Mouse (Mus musculus): ENCODE results near the gene Auh. TPM values are rescaled to one million over a fixed set of nuclear protein-coding genes. Genes with fewer than 3 reads are reported as not detected.

Gene Auh
- total and polyA plus RNA-seq, 3 experiments, result 64.6 to 152 (median 135) TPM

DNA sequence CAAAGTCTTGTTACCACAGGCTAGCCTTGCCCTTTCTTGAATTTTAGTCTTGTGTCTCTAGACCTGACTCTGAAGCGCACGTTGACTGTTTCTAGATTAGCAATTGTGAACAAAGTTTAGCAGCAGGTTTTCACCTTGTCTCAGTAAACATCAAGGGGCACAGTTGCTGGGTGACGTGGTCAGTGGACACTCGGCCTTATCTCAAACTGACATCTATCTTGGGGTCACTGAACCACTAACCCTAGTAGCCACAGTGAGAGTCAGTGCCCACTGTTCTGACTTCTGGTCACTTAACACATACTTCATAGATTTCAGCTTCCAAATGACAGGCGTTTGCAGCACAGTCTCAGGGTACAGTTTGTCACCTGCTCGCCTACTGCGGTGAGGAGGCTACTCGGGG, 93.2 kb downstream of the Auh start:
- Histone ChIP-seq H3K36me3 (ENCODE audit: control insufficient read depth, insufficient read depth, low read length) (no peaks in the 10 kb centered on the region), H3K79me2 (replicated peaks; ENCODE audit: control insufficient read depth, insufficient read depth, low read length) (no peaks in the 10 kb centered on the region), H3K4me3 (no peak overlapping the region), H3K27ac (no peak overlapping the region), H3K9ac (ENCODE audit: low read depth, low read length) (no peak overlapping the region), H3K27me3 (ENCODE audit: control insufficient read depth, insufficient read depth, low read length) (no peaks in the 10 kb centered on the region), H3K4me1 (ENCODE audit: control insufficient read depth, insufficient read depth, low read length) (no peaks in the 10 kb centered on the region)
- DNase-seq, result no peak
- 94% methylated on average over 8 of the region's 8 CpGs for WGBS
- intact Hi-C loops (cut with DNase I), result loop anchor here (5.0 kb wide), 1 partner anchor 41 kb away; no protein-coding TSS in a partner anchor
- TF ChIP-seq POLR2A (IDR thresholded peaks at IDR 0.05; ENCODE audit: insufficient read depth, low read depth, low read length) (no peak), EP300 (IDR thresholded peaks at IDR 0.05; ENCODE audit: insufficient read depth, low read depth, low read length) (no peak), CTCF (IDR thresholded peaks at IDR 0.05) (no peak)

DNA sequence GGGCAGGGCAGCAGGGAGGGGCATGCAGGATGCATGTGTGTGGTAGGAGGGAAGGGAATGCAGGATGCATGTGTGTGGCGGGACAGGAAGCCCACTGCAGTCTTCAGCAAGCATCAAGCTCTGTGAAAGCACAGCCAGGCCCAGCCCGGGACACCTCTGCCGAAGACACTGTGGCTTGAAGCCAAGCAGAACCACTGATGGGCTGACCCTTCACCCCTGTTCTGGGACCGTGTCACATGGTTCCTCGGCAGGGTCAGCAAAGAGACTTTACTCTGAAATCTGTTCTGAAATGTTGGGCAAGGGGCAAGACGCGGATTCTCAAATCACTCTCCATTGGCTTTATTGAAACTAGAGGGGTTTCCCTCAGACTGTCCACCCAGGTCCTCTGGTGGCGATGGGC, 94.9 kb downstream of the Auh start:
- H3K4me3 ChIP-seq, result no peak overlapping the region
- no peaks in the 10 kb centered on the region for H3K4me1 ChIP-seq (ENCODE audit: control insufficient read depth, insufficient read depth, low read length)
- no peaks in the 10 kb centered on the region for H3K79me2 ChIP-seq (replicated peaks; ENCODE audit: control insufficient read depth, insufficient read depth, low read length)
- DNase-seq, result no peak
- WGBS, result 64% methylated on average over 8 of the region's 8 CpGs
- H3K27me3 ChIP-seq (ENCODE audit: control insufficient read depth, insufficient read depth, low read length), result no peaks in the 10 kb centered on the region
- no peak overlapping the region for H3K9ac ChIP-seq (ENCODE audit: low read depth, low read length)
- intact Hi-C loops (cut with DNase I), result no loop called here
- no peak overlapping the region for H3K27ac ChIP-seq
- no peak for TF ChIP-seq CTCF (IDR thresholded peaks at IDR 0.05)
- TF ChIP-seq EP300 (IDR thresholded peaks at IDR 0.05; ENCODE audit: insufficient read depth, low read depth, low read length), result no peak
- TF ChIP-seq POLR2A (IDR thresholded peaks at IDR 0.05; ENCODE audit: insufficient read depth, low read depth, low read length), result no peak
- no peaks in the 10 kb centered on the region for H3K36me3 ChIP-seq (ENCODE audit: control insufficient read depth, insufficient read depth, low read length)

DNA sequence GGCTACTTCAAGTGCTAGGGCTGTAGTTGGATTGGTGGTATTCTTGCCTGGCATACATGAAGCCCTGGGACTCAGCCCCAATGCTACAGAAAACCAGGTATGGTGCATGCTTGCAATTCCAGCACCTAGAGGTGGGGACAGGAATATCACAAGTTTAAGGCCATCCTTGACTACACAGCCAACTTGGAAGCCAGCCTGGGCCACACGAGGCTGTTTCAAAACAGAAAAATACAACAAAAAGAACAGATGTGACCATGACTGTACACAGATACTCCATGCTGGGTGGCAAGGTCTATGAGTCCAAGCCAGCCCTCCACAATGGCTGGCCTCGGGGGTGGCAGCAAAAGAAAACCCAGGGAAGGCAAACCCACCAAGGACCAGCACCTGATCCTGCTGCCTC, 95.7 kb downstream of the Auh start:
- H3K4me3 ChIP-seq, result no peak overlapping the region
- DNase-seq, result no peak
- no peak overlapping the region for H3K9ac ChIP-seq (ENCODE audit: low read depth, low read length)
- H3K79me2 ChIP-seq (replicated peaks; ENCODE audit: control insufficient read depth, insufficient read depth, low read length), result no peaks in the 10 kb centered on the region
- no peaks in the 10 kb centered on the region for H3K27me3 ChIP-seq (ENCODE audit: control insufficient read depth, insufficient read depth, low read length)
- no peaks in the 10 kb centered on the region; the same call in 1 of the 2 replicates for H3K4me1 ChIP-seq (ENCODE audit: control insufficient read depth, insufficient read depth, low read length)
- intact Hi-C loops (cut with DNase I), result no loop called here
- TF ChIP-seq CTCF (IDR thresholded peaks at IDR 0.05), result no peak
- TF ChIP-seq EP300 (IDR thresholded peaks at IDR 0.05; ENCODE audit: insufficient read depth, low read depth, low read length), result no peak
- TF ChIP-seq POLR2A (IDR thresholded peaks at IDR 0.05; ENCODE audit: insufficient read depth, low read depth, low read length), result no peak
- H3K36me3 ChIP-seq (ENCODE audit: control insufficient read depth, insufficient read depth, low read length), result no peaks in the 10 kb centered on the region
- 85% methylated on average over 2 of the region's 2 CpGs for WGBS
- H3K27ac ChIP-seq, result no peak overlapping the region

DNA sequence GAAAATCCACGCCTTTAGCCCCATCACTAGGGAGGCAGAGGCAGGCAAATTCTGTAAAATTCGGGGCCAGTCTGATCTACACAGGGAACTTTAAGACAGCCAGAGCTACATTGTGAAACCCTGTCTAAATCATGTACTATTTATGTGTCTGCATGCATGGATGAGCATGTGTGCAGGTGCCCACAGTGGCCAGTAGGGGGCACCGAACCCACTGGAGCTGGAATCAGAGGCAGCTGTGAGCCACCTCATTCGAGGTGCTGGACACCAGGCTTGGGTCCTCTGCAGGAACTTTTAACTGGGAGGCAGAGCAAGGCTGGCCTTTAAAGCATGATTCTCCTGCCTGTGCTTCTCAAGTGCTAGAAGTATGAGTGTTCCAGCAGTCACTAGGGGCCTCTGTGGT, 96.3 kb downstream of the Auh start:
- WGBS, result 78% methylated on average over 4 of the region's 4 CpGs
- TF ChIP-seq CTCF (IDR thresholded peaks at IDR 0.05) (peak; percentile 67), POLR2A (IDR thresholded peaks at IDR 0.05; ENCODE audit: insufficient read depth, low read depth, low read length) (no peak)
- Histone ChIP-seq H3K27ac (no peak overlapping the region), H3K27me3 (ENCODE audit: control insufficient read depth, insufficient read depth, low read length) (no peaks in the 10 kb centered on the region), H3K4me1 (ENCODE audit: control insufficient read depth, insufficient read depth, low read length) (no peaks in the 10 kb centered on the region; the same call in 1 of the 2 replicates), H3K4me3 (no peak overlapping the region), H3K36me3 (ENCODE audit: control insufficient read depth, insufficient read depth, low read length) (no peaks in the 10 kb centered on the region), H3K9ac (ENCODE audit: low read depth, low read length) (no peak overlapping the region), H3K79me2 (replicated peaks; ENCODE audit: control insufficient read depth, insufficient read depth, low read length) (no peaks in the 10 kb centered on the region)
- DNase-seq, result no peak
- intact Hi-C loops (cut with DNase I), result no loop called here

DNA sequence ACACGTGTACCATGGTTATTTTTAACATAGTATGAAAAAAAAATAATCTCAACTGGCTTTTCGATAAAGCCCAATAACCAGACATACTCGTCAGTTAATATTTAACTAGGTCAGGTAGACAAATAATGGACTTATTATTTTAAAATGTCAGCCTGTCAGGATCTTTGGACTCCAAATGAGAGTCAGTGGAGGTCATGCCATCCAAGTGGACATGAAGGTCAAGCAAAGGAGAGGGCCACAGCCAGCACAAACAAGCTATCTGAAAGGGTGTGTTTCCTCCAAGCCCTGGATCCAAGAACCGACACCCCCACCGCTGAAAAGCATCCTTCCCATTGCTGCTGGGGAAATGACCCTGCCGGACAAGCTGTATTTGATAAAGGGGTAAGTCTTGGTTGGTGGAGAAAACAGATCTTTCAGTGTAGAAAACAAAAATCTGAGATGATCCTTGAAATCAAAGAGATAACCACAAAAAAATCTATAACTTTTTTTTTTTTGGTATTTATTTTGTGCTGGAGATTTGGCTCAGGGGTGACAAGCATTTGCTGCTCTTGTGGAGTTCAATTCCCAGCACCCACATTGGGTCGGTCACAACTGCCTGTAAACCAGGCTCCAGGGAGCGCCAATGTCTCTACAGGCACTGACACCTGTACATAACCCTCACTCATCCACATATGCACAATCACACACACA, 96.9 kb downstream of the Auh start:
- intact Hi-C loops (cut with DNase I), result no loop called here
- TF ChIP-seq POLR2A (IDR thresholded peaks at IDR 0.05; ENCODE audit: insufficient read depth, low read depth, low read length), result no peak
- TF ChIP-seq EP300 (IDR thresholded peaks at IDR 0.05; ENCODE audit: insufficient read depth, low read depth, low read length), result no peak
- no peak for TF ChIP-seq CTCF (IDR thresholded peaks at IDR 0.05)
- Histone ChIP-seq H3K4me3 (no peak overlapping the region), H3K36me3 (ENCODE audit: control insufficient read depth, insufficient read depth, low read length) (no peaks in the 10 kb centered on the region), H3K27ac (no peak overlapping the region), H3K9ac (ENCODE audit: low read depth, low read length) (no peak overlapping the region), H3K4me1 (ENCODE audit: control insufficient read depth, insufficient read depth, low read length) (no peaks in the 10 kb centered on the region; the same call in 1 of the 2 replicates), H3K27me3 (ENCODE audit: control insufficient read depth, insufficient read depth, low read length) (no peaks in the 10 kb centered on the region), H3K79me2 (replicated peaks; ENCODE audit: control insufficient read depth, insufficient read depth, low read length) (no peaks in the 10 kb centered on the region)
- DNase-seq, result no peak
- 70% methylated on average over 8 of the region's 8 CpGs for WGBS

GRCm38 (mm10) chr13:52831037-52831757, 98.3 kb downstream of the Auh start:
- H3K27ac ChIP-seq, result no peak overlapping the region
- 72% methylated on average over 13 of the region's 13 CpGs for WGBS
- no peaks in the 10 kb centered on the region for H3K36me3 ChIP-seq (ENCODE audit: control insufficient read depth, insufficient read depth, low read length)
- no peak for DNase-seq
- TF ChIP-seq EP300 (IDR thresholded peaks at IDR 0.05; ENCODE audit: insufficient read depth, low read depth, low read length) (no peak), CTCF (IDR thresholded peaks at IDR 0.05) (no peak), POLR2A (IDR thresholded peaks at IDR 0.05; ENCODE audit: insufficient read depth, low read depth, low read length) (no peak)
- no peaks in the 10 kb centered on the region for H3K27me3 ChIP-seq (ENCODE audit: control insufficient read depth, insufficient read depth, low read length)
- H3K4me3 ChIP-seq, result no peak overlapping the region
- no peaks in the 10 kb centered on the region for H3K79me2 ChIP-seq (replicated peaks; ENCODE audit: control insufficient read depth, insufficient read depth, low read length)
- H3K4me1 ChIP-seq (ENCODE audit: control insufficient read depth, insufficient read depth, low read length), result no peaks in the 10 kb centered on the region; the same call in 1 of the 2 replicates
- intact Hi-C loops (cut with DNase I), result no loop called here
- H3K9ac ChIP-seq (ENCODE audit: low read depth, low read length), result no peak overlapping the region
